Mouse (Mus musculus) erythroblast, adult 5-6 weeks (primary cell): ENCODE results near the gene Lrrc8c. TPM values are rescaled to one million over a fixed set of nuclear protein-coding genes. Genes with fewer than 3 reads are reported as not detected.
"Not testable (repeated sequence)": the region's sequence is repeated elsewhere in the genome, so short reads cannot be mapped to it uniquely, and the experiment has no call there.

Source experiments
- ATAC-seq: replicated peaks from 2 replicates; pipeline ENCODE4 v1.8.0; 2016; ENCODE audit warnings: moderate number of reproducible peaks, mild to moderate bottlenecking, moderate TSS enrichment, inconsistent platforms; ENCODE audit not compliant: poor library complexity, low FRiP score, severe bottlenecking
- total RNA-seq, 2 experiments: library from RNA; stranded (forward) in 1 of 2; stranded (reverse) in 1 of 2; fragments of 150-400 nt in 1 of 2; fragments of 200-764, 138-1000 nt in 1 of 2; gene quantifications; 2 replicates each; pipeline versions ENCODE4 v1.2.3 to v1.2.4; 2015 to 2017; ENCODE audit warnings: low replicate concordance in 2 of 2

Gene Lrrc8c
- total RNA-seq, 2 experiments from 2014 or later = 9.4 to 24.6 TPM

DNA sequence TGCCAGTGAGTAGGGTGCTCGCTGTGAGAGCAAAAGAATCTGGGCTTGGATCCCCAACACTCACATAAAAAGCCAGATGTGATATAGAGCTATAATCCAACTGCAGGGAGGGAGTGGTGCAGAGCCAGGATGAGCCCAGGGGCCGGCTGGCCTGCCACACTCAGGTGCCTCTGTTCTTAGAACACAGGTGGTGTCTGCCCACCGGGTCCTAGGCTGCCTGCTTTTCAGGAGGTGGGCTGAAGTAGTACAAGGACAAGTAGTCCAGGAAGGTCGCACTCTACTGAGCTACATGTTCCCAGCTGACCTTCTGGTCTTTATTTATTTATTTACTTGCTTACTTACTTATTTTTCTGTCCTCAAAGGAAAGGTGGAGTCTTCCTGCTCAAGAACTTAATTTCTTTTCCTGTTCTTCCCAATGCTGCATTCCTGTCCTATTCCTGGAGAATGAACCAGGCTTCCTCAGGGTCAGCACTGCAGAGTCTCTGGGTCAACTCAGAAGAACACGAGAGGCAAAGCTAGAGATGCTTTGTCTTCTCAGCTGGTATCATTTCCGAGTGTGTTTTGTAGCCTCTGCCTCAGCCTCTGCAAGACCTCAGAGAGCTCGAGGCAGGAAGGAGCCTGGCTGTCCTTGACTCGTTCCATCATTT, 106.4 kb downstream of the Lrrc8c start:
- no peak for ATAC-seq

GRCm38 (mm10) chr5:105626355-105626754, 107.2 kb downstream of the Lrrc8c start:
- ATAC-seq = no peak

DNA sequence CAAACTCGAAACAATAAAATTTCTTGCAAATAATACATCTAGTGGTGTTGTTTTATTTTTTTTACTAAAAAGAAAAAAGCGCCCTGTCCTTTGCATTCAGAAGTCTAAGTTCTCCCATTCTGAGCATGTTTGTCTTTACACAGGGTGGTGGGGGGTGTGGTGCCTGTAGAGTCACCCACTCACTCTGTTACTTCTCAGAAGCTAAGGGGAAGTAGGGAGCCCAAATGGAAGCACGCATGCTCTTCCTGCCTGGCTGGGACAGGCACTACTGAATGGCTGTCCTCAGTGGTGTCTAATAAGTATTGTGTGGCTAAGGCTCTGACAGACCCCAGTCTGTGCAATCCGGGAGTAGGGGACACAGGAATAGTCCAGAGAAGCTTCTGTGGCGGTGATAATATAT, 107.9 kb downstream of the Lrrc8c start:
- ATAC-seq = no peak

DNA sequence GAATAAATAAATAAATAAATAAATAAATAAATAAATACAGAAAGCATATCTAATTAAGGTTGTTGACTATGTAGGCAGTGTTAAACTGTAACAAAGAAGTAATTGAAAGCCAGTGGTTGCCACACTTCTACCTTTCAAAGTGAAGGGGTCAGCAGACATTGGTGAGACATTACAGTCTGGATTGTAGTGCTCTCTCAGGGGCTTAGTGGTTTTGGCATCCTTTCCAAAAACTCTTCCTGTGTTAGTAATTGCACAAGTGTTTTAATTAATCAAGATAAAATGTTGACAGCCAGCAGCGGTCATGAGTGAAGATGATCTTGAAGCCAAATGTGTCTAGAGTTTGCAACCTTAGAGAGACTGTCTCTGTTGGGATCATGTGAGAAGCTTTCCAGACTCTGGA, 110.8 kb downstream of the Lrrc8c start:
- no peak for ATAC-seq

DNA sequence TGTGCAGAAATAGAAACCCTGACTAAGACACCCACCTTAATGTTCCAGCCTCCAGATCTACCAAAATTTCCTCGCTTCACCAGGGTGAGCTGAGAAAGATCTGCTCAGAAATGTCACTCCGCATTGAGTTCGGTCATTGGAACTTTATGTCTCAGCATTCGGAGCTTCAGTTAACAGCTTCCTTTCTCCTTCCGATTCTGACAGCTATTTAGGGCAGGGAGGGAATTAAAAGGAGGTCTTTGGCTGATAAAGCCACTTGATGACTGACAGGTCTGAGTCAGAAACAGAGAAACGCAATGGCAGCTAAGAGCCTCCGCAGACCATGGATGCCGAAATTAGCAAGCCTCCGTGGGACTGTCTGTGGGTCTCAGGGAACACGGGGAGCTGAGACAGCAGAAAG, 112.9 kb downstream of the Lrrc8c start:
- ATAC-seq = no peak

DNA sequence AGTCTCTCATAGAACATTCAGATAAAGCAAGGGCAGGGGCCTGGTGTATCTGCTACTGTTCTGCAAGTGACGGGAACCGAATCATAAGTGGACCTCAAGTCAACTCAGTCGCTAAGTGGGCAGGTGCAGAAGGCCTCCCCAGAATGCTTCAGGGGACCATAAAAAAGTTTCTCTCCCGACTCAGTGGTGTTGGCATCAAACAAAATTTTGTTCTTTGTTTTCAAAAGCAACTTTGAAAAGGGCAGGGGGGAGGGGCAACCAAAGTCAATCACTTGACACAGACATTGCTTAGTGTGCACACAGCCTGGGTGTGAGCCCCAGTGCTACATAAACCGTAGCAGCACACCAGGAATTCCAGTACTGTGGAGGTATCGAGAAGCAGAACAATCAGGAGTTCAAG, 116.4 kb downstream of the Lrrc8c start:
- ATAC-seq = no peak

DNA sequence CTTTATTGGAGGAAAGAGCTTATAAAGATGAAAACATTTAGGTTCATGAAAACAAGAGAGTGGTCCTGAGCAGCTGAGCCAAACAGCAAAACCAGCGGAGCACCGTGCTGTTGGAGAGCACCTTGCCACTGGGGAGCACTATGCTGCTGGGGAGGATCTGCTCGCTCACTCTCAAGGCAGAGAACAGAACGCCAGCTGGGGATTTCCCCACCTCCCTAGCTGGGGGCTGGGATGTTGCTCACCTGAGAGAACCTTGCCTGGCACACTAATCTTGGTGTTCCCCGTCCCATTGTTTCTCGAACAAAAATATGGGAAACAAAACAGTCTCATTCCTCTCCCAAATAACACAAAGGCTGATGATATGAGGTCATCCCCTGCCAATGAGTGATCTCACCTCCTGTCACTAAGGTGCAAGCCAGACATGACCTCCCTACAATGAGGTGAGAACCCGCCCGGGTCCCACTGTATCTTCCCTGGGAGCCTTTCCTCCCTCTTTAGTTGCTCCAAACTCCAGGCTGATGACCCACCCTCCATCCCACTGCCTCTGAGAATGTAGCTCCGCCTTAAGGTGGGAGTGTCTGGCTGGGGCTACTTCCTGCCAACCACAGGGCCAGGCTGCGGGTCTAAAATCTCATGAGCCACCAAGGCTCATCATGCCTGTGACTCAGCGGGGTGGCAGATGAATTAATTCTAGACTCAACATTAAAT, 117.5 kb downstream of the Lrrc8c start:
- ATAC-seq = no peak

DNA sequence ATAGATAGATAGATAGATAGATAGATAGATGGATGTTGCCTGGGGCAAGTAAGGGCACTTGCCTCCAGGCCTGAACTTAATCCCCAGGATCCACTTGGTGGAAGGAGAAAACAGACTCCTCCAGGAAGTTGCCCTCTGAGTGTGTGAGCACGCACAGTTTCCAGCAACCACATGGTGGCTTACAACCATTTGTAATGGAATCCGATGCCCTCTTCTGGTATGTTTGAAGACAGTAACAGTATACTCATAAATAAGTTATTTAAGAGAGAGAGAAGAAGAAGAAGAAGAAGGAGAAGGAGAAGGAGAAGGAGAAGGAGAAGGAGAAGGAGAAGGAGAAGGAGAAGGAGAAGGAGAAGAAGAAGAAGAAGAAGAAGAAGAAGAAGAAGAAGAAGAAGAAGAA, 119.1 kb downstream of the Lrrc8c start:
- ATAC-seq = not testable (repeated sequence)

GRCm38 (mm10) chr5:105638916-105639315, 119.7 kb downstream of the Lrrc8c start:
- no peak for ATAC-seq

- ATAC-seq = no peak
Measured at GRCm38 (mm10) chr5:105639363-105639762, 120.2 kb downstream of the Lrrc8c start.

DNA sequence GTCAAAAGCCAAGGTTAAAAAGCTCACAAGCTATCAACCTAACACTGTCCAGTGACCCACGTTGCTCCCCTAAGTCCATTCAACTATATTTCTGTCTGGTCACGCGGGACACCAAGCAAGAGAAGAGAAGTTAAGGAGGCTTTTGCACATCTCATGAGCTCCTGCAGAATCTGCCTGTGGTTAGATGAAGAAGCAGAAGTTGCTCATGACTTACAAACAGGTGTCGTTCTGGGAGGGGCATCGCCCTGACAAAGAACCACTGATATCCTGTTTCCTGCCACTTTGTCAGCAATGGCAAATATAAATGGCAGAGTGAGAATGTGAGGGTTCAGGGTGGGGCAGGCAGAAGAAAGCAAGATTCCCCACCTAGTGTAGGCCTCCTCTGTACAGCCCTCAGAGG, 123.3 kb downstream of the Lrrc8c start:
- no peak for ATAC-seq

DNA sequence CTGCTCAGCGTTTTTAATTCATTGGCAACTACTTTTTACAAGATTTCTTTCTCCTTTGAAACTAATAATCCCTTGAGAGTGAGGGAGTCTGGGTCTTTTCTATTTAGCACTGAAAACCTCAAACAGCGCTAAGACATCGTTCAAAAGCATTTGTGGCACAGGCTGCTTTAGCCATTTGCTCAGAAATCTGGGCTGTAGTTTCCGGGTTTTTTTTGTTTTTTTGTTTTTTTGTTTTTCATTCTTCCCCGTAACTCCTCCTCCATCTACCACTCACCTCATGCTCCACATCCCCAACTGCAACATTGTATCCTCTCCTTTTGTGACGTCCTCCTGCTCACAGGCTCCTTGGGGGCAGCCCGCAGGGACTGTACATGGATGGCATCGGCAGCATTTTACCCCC, 124.1 kb downstream of the Lrrc8c start:
- ATAC-seq = no peak

DNA sequence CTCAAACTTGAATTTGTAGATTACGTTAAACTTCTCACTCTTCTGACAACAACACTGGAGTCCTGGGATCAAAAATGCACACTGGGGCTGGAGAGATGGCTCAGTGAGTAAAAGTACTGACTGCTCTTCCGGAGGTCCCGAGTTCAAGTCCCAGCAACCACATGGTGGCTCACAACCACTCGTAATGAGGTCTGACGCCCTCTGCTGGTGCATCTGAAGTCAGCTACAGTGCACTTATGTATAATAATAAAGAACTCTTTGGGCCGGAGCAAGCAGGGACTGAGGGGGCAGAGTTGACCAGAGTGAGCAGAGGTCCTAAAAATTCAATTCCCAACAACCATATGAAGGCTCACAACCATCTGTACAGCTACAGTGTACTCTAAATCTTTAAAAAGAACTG, 125.0 kb downstream of the Lrrc8c start:
- no peak for ATAC-seq

DNA sequence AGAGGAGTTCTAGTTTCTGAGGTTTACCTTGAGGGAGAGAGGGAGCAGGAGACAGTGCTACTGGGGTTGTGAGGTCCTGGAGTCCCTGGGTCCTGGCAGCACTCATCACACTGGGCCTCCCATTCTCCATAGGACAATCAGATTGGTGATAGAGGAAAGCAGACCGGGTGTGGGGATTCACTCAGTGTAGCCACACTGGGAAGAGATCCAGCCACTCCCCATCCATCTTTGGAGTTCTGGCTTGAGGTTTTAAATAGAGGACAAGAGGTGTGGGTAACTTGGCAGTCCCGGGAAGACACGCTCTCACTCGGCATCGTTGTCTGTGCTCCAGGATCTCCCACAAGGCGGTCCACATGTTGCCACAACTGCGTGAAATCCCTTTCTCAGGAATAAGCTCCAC, 127.9 kb downstream of the Lrrc8c start:
- ATAC-seq = no peak

GRCm38 (mm10) chr5:105648648-105649287, 129.6 kb downstream of the Lrrc8c start:
- ATAC-seq = no peak

DNA sequence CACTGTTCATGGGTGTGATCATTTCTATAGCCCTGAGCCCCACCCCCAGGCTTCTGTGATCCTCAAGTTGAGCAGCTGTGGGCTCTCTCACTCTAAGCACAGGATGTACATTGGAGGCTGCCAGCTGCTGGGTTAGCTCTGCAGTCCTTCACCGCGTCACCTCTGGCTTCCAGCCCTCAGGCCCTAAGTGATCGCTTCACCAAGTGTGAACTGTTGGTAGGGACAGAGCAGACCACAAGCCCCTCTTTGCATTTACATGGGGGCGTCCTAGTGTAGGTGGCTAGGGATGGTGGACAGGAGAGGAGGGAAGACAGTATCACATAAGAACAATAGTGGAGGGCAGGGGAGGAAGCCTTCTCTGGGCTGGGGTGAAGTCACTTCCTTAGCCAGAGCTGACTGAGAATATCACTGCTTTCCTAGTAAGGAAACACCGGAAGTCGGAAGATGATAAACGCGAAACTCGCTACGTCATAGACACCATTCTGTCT, 130.4 kb downstream of the Lrrc8c start:
- no peak for ATAC-seq

GRCm38 (mm10) chr5:105650728-105651479, 131.7 kb downstream of the Lrrc8c start:
- ATAC-seq = no peak

- ATAC-seq = no peak
Measured at GRCm38 (mm10) chr5:105651561-105651991, 132.4 kb downstream of the Lrrc8c start.

DNA sequence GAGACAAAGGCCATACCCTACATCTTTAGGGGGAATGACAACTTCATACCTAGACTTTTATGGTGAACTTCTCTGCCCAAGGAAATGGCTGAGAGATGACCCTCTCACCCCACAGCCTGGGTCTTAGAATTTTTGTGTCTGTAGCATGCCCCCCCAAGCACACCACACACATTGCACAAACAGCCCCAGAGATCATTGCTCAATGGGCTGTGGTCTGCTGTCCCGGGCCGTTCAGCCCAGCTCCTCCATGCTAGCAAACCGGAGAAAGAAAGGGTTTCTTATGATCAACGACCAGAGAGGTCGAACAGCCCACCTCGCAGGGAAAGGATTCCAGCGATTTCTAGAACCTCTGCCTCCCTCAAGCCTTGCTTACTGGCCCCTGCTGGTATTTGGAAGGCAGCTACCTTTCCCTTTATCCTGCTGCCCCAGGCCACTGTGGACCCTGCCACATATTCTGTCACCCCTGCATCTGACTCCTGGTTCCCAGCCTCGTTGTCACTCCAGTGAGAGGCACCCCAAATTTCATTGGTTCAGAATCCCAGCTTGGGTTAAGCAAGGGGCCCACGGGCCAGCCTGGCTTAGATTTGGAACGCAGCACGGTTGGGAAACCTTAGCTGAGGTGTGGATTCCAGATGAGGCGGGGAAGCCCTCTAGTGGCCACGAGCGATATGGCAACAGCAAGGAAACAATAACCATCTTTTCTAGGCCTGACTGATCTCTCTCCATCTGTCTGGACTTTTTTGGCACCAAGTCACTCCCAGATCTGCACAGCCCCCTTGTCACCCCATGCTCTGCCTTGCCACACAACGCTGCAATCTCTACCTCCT, 135.3 kb downstream of the Lrrc8c start:
- ATAC-seq = peak; percentile 92
